Mouse (Mus musculus) cerebellum, adult 18-20 months (tissue): Measurements from ENCODE around the gene Evi5.

Experiments used
- DNase-seq, 2 experiments: peaks; one replicate each; pipeline ENCODE4 v3.0.0; 2021

Evi5 gene

DNA sequence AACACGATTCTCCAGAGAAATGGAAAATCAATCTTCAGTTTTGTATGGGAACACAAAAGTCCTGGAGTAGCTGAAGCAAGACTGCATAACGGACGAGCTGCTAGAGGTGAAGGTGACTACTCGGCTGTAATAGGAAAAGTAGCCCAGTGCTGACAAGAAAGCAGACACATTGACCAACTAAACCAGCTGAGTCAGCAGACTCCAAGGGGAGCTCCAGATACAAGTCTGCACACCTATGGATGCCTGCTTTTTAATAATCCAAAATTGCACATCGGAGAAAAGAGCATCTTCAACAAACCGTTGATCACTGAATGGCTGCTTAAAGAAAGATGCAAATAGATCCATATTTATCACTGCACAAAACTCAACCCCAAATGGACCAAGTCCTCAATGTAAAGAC is 76.6 kb downstream of the Evi5 start:
- no peak for DNase-seq

DNA sequence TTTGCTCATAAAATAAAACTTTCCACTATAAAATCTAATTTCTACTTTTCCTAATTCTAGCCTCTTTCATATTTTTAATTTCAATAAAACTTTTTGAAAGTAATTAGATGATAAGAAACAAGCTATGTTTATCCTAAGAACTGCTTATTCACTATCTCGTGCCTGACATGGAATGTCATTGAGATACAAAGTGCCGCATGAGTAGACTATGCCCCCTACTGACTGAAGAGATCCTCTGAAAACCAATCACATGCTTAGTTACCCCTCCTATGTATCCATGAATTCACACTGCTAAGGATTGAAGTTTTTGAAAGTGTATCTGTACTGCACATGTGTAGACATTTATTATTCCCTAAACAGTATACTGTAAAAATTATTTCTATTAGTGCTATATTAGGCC is 81.0 kb downstream of the Evi5 start:
- DNase-seq, result no peak

DNA sequence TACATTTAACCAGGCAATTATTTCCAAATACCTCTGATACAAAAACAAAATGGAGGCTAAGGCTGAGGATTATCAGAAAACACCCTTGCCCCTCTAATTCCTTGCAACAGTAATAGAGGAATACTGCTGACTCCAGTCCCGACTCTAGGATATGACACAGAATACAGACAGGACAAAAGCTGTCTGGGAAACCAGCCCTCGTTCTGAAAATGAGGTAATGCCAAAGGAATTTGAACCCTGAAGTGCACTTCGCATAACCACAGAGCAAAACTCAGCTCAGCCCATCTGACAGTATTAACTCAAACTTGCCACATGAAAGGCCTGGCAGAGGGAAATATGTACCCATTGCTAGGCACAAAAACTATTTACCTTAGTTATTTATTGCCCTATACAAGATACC is 81.6 kb downstream of the Evi5 start:
- no peak for DNase-seq

DNA sequence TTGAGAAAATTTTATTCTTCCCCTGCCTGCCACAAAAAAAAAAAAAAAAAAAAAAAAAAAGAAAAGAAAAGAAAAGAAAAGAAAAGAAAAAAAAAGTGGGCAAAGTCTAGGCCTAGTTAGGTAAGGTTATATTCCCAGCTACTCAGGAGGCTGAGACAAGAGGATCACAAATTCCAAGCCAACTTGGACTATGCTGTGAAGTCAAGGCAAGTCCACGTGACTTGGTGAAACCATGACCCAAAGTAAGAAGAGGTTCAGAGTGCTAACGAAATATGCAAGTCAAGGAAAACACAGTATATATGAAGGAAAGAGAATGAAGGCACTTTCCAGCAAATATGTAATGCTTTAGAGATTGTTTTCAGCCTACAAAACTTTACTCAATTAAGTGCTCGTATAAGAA is 82.4 kb downstream of the Evi5 start:
- DNase-seq, result no peak

DNA sequence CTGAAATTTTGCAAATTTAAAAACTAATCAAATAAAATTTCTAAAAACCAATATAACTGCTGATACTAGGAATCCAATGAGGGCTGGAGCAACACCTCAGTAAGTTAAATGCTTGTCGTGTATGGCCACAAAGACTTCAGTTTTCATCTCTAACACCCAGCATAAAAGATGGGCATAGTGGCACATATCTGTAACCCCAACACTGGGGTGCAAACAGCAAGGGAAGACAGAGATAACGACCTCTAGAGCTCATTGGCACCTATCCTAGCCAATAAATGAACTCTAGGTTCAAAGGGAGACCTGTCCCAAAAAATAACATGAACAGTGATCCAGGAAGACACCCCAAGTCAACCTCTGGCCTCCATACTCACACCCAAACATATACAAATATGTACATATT is 82.9 kb downstream of the Evi5 start:
- DNase-seq, result no peak

DNA sequence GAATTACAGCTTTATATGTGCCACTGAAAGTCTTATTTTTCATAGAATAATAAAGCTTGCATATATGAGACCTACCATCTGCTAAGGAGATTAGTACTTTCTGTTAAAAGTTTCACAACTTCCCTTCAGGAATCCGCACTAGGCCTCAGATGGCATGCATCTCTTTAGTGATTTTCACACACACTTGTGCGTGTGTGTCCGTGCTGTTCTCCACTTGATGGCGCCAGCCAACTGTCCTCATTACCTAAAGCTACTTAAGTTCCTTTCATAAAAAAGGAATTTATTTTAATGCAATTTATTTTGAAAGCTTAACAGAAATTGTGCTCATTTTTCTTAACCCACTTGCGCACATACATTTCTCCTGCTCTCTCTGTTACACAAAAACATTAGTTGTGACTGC is 85.4 kb downstream of the Evi5 start:
- DNase-seq, result no peak

DNA sequence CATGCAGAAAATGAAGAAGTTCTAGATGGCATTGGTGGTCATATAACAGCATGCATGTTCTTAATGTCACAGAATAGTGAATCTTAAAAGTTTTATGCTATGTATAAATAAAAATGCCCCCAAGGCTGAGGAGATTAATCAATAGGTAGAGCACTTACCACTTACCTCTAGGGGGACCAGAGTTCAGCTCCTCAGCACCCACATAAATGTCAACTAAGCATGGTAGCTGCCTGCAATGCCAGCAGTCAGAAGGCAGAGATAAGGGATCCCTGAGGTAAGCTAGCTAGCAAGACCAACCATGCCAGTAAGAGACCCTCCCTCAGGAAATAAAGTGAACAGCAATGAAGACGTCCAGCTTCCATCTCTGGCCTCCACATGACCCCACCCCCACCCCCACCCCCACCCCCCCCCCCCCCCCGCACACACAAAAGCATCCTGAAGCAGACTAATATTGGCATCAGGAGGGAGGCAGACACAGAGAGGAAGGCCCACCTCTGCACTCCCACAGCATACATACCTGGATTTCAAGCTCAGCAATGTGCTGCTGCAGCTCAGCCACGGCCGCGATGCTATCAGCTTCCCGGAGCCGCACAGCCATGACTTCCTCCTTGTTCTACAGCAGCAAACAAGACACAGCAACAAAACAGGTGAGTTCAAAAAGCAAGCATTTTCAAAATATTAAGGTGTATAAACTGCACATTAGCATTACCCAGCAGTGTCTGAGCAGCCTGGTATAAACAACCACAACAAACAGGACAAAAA is 87.0 kb downstream of the Evi5 start:
- no peak for DNase-seq

DNA sequence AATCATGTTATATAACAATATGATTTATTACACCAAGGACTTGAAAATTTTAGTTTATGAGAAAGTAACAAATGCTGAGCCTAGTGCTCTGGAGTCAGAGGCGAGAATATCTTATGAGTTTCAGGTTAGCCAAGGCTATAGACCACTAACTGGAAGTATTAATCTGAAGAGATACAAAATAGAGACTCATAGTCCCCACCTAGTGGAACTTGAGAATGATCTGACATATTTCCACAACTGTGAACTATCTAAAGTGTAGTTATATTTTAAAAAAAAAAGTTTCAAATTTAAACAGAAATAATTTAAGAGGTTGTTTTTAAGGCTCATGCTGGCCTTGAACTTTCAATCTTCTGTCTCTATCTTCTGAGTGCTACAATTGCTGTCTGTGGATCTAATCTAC is 92.5 kb downstream of the Evi5 start:
- no peak for DNase-seq

DNA sequence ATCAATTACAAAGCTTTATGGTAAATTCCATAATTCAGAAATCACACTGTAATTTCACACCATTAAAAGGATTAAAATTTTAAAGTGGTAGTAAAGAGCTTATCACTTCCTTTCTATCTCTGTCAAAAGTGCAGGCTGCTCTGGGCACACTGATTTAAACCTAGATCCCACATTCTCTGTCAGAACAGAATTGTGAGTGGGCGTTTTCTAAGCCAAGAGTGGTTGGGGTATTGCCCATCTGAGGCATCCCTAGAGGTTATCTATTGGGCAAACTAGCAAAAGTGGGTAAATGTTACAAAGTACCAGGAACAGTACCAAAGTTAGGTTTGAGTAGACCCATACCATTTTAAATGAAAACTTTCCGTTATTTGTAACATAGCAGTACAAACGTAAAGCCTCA is 96.1 kb downstream of the Evi5 start:
- no peak for DNase-seq

DNA sequence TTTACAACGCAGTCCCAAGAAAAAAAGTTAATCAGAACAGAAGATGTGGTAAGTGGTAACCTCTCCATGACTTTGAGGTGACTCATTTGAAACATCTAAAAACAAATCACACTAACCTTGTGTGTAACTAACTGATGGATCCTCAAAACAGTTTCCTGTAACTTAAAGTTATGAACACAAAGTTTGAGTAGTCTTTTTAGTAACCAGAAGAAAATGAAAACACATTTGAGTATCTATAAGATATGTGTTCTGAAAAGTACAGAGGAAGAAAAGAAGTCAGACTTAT is 97.4 kb downstream of the Evi5 start:
- no peak for DNase-seq

DNA sequence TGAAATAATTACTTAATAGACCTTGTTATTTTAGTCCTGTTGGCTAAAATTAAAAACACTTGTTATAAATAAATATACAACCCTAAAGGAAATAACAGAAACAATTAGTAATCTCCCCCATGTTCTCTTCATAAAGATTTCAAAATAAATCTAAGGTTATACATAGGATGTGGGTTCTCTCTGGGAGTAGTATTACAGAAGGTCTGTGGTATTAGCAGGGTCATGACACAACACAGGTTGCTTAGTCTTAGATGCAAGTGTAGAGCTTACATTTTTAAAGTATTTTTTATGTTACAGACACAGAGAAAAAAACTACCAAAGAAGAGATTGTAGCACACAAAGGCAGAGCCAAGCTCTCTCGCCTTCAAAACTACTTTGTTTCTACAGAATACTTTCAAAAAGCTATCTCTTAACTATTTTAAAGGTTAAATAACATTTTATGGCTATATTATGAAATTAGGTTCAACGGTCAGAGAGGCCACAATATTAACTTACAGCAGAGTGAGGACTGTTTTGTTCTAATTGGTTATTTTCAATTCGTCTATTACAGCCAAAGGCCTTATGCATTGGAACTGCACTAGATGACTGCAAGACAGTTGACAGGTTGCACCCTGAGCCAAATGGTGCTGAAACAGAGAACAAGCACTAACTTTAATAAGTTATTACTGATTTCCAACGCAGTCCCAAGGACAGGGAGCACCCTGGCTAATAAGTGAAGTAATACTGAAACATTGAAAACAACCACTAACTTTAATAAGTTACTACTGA is 97.9 kb downstream of the Evi5 start:
- no peak for DNase-seq

DNA sequence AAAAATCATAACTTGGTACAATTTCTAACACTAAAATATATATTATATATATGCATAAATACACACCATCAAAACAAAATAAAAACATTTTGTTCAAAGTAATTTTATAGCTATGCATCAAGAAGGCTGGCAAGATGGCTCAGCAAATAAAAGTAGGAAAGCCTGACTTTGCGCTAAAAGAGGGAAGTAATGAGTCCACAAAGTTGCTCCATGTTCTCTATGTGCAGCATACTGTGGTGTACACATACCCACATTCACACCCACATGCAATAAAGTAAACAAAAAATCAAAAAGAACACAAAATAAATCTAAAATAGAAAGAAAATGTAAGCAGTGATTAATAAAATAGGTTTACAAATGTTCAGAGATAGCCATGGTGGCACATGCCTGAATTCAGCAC is 99.0 kb downstream of the Evi5 start:
- no peak for DNase-seq

DNA sequence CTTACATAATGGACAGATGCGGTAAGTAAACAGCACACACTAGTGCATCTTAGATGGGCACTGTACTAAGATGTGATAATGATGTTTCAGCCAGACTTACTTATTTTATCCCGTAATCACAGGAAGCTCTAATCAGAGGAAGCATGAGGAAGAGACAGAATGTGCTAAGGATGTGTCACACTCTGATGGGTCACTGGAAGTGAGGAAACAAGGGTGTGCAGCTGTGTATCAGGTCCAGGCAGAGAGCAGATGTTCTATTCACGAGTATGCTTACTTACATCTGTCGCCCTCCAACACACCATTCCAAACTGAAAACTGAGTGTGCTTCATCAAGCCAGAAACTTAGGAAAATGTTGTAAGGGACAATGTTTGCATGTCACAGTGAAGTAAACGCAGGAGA is 102.9 kb downstream of the Evi5 start:
- no peak for DNase-seq

DNA sequence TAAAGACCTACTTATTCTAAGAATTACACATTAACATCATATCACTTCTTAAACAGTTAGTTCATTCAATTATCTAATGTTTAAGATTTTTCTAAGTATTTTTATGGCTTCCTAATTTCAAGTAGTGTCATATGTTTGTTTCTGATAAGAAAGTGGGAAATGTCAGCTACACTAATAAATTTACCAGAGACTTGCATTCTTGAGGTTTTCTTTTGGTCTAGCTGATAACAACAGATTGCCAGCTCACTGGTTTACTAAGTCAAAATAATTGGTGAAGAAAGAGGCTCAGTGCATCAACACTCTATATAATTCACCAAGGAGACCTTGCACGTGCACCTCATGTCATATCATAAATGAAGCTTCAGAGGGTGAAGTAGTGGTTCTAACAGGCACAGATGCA is 106.7 kb downstream of the Evi5 start:
- DNase-seq, result no peak

DNA sequence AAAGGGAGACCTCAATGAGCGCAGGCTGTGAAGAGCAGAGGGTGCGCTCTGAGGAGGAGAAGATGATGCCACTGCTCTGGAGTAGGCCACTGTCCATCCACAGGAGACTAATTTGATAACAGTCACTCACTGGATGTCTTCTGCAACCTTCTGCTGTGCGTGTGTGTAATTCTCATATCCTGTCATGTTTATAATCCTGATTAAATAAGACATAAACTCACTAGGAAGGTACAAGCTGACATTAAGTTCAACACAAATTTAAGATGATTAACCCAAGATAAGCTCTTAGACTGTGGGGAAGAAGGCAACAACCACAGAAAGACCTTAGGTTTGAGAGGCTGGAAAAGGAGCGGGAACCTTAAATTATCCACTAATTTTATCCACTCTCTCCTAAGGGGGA is 109.0 kb downstream of the Evi5 start:
- DNase-seq, result no peak

DNA sequence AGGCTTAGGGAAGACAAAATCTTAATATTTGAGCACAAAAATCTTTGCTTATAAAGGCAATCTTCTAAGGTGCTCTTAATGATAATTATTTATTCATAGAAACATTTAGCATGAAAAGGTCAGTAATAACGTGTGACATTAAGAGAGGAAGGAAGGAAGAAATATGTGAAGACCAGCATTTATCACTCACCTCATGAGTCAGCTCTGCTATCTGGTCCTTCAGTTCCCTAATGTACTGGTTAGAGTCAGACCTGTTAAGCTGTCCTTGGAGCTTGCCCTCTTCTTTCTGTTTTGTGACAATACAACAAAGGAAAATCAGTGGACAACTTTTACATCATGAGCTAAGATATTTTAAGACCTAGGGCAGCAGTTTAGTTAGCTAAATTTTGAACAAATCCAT is 110.4 kb downstream of the Evi5 start:
- DNase-seq, result no peak

DNA sequence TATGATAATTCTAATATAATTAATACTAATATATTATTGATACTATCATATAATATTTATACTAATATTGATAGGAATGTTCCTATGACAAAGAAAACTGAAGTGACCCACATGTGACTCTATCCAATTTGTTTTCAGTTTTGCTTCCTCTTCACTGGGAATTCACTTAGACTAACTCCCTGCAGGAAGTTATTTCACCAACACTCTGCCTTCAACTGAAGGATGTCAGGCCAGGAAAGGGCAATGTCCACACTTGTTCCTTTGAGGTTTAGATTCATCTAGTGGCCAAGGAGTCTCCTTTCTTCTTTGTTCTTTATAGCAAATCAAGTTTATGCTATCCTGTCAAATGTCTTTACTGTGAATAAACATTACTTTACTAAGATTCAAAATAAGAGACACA is 111.2 kb downstream of the Evi5 start:
- no peak for DNase-seq

DNA sequence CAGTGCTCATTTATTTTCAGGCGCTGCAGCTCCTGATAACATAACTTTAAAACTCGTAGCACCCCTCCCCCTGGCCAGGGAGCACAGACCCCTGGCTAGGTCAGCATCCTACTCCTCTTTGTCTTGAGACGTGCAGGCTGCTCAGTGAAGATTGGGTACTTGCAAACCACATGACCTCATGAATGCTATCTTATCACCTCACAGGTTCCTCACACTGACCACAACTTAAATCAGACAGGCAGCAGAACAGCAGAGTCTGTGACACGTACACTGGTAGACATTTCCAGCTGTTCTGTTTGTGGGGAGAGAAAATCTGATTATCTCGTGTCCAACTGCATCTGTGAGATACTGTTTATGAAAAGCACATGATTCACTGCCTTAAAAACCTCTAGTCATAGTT is 115.8 kb downstream of the Evi5 start:
- DNase-seq, result no peak

DNA sequence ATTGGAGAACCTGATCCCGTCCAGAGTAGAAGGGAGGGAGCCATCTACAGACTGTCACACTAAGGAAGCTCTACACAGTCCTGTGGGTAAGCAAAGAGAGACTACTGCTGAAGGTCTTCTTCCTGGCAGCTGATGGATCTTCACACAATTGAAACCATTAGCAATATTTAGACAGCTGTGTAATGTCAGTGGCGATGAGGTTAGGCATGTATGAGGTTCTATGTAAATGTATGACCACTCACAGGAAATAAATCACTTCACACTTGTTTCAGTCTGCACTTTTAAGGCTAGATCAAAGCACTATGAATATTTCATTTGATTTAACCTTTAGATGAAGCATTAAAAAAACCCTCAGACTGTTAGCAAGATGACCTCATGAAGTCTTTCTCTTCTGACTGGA is 118.8 kb downstream of the Evi5 start:
- no peak for DNase-seq

DNA sequence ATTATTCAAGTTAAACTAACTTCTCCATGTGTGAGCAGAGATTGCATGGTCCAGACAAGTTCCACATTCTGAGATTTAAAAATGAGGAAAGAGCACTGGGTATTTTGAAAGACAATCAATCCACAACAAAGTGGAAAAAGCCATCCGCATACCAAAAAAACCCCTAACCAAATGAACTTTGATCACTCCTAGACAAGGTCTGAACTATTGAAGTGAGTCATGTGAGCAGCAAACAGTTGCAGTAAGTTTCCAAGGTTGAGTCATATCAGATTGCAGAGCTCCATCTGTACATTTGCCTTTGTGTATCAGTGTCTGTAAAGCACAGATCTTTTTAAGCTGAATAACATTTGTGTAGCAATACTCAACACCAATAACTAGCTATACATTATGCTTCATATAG is 120.2 kb downstream of the Evi5 start:
- DNase-seq, result no peak

DNA sequence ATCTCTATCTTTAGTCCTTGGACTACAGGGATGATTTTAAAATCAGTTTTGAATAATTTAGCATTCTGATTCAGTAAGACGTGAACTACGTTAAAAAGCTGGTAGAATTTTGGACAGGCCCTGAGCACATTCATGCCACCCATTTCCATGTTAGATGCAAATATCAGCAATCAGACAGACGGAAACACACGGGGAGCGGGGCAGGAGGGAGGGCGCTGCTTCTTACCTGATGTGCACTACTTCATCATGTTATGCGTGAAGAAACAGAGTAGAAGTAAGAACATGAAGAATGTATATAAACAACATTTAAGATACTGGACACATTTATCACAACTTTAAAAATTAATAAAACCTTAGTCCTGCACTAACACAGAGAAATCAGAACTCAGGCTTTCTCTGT is 121.3 kb downstream of the Evi5 start:
- no peak for DNase-seq

DNA sequence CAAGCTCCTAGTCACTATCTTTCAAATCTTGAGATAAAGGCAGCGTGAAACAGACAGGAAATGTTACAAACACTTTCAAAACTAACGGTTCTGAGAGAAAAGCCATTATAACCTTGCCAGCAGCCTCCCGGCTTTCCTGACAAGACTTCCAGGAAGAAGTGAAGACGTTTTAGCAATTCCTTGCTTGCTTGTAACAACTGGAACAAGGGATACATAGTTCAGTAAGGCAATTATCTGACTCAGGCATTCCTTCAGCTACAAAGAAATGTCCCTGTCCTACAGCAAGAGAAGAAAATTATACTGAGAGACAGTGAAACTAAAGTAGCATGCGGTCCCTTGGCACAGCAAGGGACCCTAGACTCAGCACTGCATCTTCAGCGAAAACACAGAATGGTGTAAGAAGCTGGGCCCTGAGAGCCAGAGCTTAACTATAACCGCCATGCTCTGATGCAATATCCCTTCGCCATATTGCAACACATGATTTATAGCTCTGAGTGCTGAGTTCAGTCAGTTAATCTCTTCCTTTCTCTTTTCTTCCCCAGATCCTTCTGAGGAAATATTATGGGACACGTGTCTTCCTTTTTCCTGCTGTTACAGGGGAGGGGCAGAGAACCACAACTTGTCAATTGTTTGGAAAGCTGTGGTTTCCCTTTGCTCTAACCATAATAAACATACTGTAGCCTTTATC is 125.5 kb downstream of the Evi5 start:
- no peak for DNase-seq

DNA sequence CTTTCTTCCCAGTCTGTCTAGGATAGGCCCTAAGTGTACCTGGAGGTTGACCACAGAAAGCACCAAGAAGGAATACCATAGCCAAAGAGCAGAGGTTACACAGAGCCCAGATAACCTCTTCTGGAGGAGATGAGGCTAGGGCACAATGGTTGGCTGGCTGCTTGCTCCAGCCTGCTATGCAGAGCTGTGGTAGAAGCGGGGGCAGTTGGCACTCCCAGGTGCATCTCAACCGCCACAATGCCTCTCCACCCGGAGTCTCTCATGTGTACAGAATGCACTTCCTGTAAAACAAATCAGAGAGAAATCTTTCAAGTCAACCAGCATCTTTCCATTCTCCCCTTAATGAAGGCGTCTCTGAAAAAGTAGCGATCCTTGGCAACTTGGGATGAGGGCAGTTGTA is 135.9 kb downstream of the Evi5 start:
- DNase-seq, result no peak

DNA sequence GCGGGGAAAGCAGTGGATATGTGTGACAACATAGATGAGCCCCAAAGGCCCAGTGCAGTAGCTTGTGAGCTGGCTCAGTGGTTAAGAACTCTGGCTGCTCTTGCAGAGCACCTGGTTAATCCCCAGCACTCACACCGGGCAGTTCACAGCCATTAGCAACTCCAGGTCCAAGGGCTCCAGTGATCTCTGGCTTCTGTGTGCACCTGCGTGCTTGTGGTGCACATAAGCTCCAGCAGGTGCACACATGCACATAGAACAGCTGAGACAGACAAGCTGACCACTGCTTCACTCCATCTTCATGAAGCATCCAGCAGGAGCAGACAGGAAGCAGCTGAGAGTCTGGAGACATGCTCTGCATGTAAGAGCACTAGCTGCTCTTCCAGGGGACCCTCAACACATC is 136.6 kb downstream of the Evi5 start:
- no peak for DNase-seq

DNA sequence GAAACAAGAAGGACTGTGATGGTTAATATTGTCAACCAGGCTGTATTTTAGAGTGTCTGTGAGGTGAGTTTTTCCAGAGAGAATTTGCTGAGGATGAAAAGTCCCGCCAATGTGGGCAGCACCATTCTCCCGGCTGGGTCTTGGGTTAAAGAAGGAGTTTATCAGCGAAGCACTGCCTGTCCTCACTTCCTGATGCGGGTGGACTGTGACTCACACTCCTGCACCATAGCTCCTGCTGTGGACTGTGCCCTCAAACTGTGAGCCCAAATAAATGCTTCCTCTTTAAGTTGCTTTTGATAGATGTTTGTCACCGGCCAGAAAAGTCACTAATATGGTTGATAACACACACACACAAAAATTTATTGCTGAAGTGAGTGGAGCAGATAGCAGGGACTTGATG is 138.7 kb downstream of the Evi5 start:
- DNase-seq, result no peak
